Mouse (Mus musculus) neural tube, embryonic 12.5 days (tissue): Measurements from ENCODE around the gene Elavl1. TPM values are rescaled to one million over a fixed set of nuclear protein-coding genes. Genes with fewer than 3 reads are reported as not detected.

Experiments used
- ATAC-seq: fragments of 200-750 bp; cut with Nextera tagmentation; 2 replicates; pipeline ENCODE4 v1.8.0; 2017; ENCODE audit warnings: low read depth, mild to moderate bottlenecking, moderate TSS enrichment, moderate library complexity; ENCODE audit not compliant: low FRiP score
- H3K27ac ChIP-seq: fragments of 300-500 bp; sonication (generic); 2 replicates; pipeline ENCODE4 v1.5.1; 2016
- H3K27me3 ChIP-seq: fragments of 300-500 bp; sonication (generic); replicated peaks from 2 replicates; pipeline ENCODE4 v1.6.1; 2016; ENCODE audit warnings: mild to moderate bottlenecking
- H3K36me3 ChIP-seq: fragments of 300-500 bp; sonication (generic); 2 replicates; pipeline ENCODE4 v1.6.1; 2016; ENCODE audit warnings: mild to moderate bottlenecking
- H3K4me1 ChIP-seq: fragments of 300-500 bp; sonication (generic); 2 replicates; pipeline ENCODE4 v1.6.1; 2016
- H3K4me2 ChIP-seq: fragments of 300-500 bp; sonication (generic); replicated peaks from 2 replicates; pipeline ENCODE4 v1.6.1; 2016; ENCODE audit warnings: mild to moderate bottlenecking
- H3K4me3 ChIP-seq: fragments of 300-500 bp; sonication (generic); 2 replicates; pipeline ENCODE4 v1.5.1; 2016
- H3K9ac ChIP-seq: fragments of 300-500 bp; sonication (generic); 2 replicates; pipeline ENCODE4 v1.6.1; 2016; ENCODE audit warnings: mild to moderate bottlenecking
- H3K9me3 ChIP-seq: fragments of 300-500 bp; sonication (generic); 2 replicates; pipeline ENCODE4 v1.6.1; 2016; ENCODE audit warnings: mild to moderate bottlenecking
- WGBS: fragments of 180-500 bp; shearing (Covaris S2); methylation state at CpG from one replicate; pipeline ENCODE4 v1.1.7; 2016; 5-methylcytosine and 5-hydroxymethylcytosine counted together
- polyA plus RNA-seq: library from polyadenylated mRNA; unstranded; fragments of >200 nt; fragmentation: Nextera tagmentation; extraction: Ambion mirVana; gene quantifications from 2 replicates; pipeline ENCODE4 v1.2.1, GENCODE M21; 2016

The Elavl1 gene
- polyA plus RNA-seq, 1 experiment from 2014 or later = 222 TPM

DNA sequence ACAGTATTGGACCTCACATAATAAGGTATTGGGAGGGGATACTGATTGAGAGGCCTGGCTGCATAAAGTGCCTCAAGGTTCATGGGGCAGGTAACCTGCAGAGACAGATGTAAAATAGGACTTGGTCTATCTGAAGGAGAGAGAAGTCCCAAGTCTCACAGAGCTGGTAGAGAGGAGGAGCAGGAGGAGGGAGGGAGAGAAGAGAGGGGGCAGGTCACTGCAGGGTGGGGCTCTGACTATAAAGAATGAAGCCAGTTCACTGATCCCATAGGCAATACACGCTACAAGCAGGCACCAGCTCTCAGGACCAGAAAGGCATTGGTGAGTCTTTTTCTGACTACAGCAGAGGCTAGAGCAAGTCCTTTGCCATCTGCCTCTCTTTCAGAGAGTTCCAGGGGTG lies 24.1 kb upstream of the Elavl1 start:
- H3K4me3 ChIP-seq = no peak overlapping the region
- ATAC-seq = no peak
- H3K27me3 ChIP-seq = no peaks in the 10 kb centered on the region
- no peak overlapping the region for H3K4me2 ChIP-seq
- H3K9me3 ChIP-seq = no peaks in the 10 kb centered on the region
- H3K36me3 ChIP-seq = no peaks in the 10 kb centered on the region
- no peak overlapping the region for H3K27ac ChIP-seq
- WGBS = 74% methylated on average over 1 of the region's 1 CpGs
- H3K9ac ChIP-seq = no peak overlapping the region
- H3K4me1 ChIP-seq = no peaks in the 10 kb centered on the region

DNA sequence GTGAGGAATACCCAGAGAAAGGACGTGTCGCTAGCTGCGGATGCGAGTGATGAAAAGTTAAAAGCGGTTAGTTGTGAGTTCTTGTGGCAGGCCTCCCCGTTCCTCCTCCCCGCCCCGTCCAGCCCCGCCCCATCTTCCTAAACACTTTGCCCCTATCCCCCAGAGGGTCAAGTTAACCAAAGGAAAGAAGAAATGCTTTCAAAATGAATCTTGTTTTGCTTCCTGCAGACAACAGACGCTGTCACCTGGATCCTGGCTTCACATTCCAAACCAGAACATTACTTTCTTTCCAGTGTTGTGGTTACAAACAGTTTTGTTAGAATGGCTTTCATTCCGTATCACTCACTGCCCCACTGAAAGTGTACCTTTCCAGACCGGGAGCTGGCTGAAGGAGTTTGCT lies 23.1 kb upstream of the Elavl1 start:
- Histone ChIP-seq H3K9ac (no peak overlapping the region), H3K4me3 (no peak overlapping the region), H3K9me3 (no peaks in the 10 kb centered on the region), H3K4me1 (no peaks in the 10 kb centered on the region), H3K36me3 (no peaks in the 10 kb centered on the region), H3K27me3 (no peaks in the 10 kb centered on the region), H3K4me2 (no peak overlapping the region), H3K27ac (no peak overlapping the region)
- WGBS = 43% methylated on average over 12 of the region's 12 CpGs
- ATAC-seq = no peak

DNA sequence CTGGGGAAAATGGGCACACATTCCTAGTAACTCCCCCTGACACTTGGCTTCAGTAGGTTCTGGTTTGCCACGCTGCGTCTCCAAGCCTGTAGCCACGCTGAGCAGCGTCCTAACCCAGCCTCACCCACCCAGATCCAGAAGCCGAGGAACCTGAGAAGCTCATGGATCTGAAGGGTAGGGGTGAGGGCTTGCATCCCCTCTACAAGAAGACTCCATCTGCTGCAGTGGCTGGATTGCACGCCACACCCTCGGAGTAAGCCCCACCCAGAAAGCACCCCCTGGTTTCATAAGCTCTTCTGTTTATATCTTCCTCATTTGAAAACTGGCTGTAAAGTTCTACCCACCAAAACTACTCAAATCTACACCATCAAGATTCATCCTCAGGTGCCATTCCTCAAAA lies 22.4 kb upstream of the Elavl1 start:
- H3K36me3 ChIP-seq = no peaks in the 10 kb centered on the region
- no peak overlapping the region for H3K4me3 ChIP-seq
- no peak for ATAC-seq
- H3K9ac ChIP-seq = no peak overlapping the region
- H3K9me3 ChIP-seq = no peaks in the 10 kb centered on the region
- no peaks in the 10 kb centered on the region for H3K4me1 ChIP-seq
- H3K27me3 ChIP-seq = no peaks in the 10 kb centered on the region
- 62% methylated on average over 7 of the region's 7 CpGs for WGBS
- H3K27ac ChIP-seq = no peak overlapping the region
- no peak overlapping the region for H3K4me2 ChIP-seq

DNA sequence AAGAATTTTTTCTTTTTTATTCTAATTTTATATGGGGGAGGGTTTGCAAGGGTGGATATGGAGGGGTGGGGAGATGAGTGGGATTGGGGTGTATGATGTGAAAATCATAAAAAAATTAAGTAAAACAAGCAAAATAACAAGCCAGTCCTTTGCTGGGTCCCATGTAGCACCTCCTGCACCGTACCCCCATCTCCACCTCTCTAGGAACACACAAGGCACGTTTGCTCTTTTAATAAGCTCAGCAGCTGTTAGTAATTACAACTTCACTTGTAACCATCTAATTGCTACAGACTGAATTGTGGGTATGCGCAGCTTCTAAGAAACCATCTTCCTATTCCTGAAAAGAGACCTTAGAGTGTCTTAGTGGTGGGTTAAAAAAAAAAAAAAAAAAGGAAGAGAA lies 15.0 kb upstream of the Elavl1 start:
- H3K4me3 ChIP-seq = no peak overlapping the region
- no peaks in the 10 kb centered on the region for H3K4me1 ChIP-seq
- ATAC-seq = no peak
- no peak overlapping the region for H3K27ac ChIP-seq
- peaks cover 36% of the 10 kb centered on the region for H3K36me3 ChIP-seq
- no peaks in the 10 kb centered on the region for H3K27me3 ChIP-seq
- 85% methylated on average over 3 of the region's 3 CpGs for WGBS
- no peak overlapping the region for H3K4me2 ChIP-seq
- H3K9ac ChIP-seq = no peak overlapping the region
- H3K9me3 ChIP-seq = no peaks in the 10 kb centered on the region

DNA sequence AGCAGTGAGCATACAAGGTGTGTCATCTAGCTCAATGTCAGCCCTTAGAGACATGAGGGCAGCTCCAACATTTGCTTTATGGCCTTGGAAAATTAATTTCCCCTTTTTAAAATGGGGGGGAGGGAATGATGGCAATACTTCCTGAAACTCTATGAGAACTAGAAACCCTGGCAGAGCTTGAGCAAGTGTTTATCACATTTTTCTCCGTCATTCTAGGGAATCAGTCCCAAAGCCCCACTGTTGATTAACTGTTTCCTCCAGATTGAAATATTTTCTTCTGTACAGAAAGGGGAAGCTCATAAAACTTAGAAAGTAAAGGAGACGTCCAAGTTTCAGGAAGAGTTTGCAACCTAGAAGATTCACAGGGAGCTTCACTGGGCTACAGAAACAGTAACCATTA lies 10.5 kb upstream of the Elavl1 start:
- no peak for ATAC-seq
- no peak overlapping the region for H3K4me2 ChIP-seq
- H3K4me1 ChIP-seq = no peaks in the 10 kb centered on the region
- H3K27me3 ChIP-seq = no peaks in the 10 kb centered on the region
- H3K9ac ChIP-seq = no peak overlapping the region
- no peak overlapping the region for H3K4me3 ChIP-seq
- peaks cover 74% of the 10 kb centered on the region for H3K36me3 ChIP-seq
- H3K27ac ChIP-seq = no peak overlapping the region
- 88% methylated on average over 2 of the region's 2 CpGs for WGBS
- H3K9me3 ChIP-seq = no peaks in the 10 kb centered on the region

DNA sequence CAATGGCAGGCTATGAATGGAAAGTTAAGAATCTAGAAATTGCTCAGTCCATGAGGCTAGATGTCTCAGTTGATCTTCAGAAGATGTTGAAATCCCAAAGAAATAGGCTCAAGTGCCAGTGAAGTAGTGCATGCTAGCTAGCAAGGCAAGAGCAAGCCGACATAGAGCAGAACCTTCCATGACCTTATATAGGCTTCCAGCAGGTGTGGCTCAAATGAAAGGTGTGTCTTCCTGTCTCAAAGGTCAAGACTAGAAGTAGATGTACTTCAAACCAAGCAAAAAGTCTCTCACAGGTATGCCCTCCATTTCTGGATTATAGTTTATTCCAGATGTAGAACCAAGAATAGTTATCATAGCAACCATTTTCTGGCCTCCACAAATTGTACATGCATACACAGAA lies 8.8 kb upstream of the Elavl1 start:
- H3K27ac ChIP-seq = no peak overlapping the region
- no peak overlapping the region for H3K9ac ChIP-seq
- H3K4me3 ChIP-seq = no peak overlapping the region
- WGBS = 97% methylated on average over 1 of the region's 1 CpGs
- no peaks in the 10 kb centered on the region for H3K27me3 ChIP-seq
- H3K4me2 ChIP-seq = no peak overlapping the region
- H3K4me1 ChIP-seq = no peaks in the 10 kb centered on the region
- no peak for ATAC-seq
- H3K9me3 ChIP-seq = no peaks in the 10 kb centered on the region
- H3K36me3 ChIP-seq = peaks cover 85% of the 10 kb centered on the region

DNA sequence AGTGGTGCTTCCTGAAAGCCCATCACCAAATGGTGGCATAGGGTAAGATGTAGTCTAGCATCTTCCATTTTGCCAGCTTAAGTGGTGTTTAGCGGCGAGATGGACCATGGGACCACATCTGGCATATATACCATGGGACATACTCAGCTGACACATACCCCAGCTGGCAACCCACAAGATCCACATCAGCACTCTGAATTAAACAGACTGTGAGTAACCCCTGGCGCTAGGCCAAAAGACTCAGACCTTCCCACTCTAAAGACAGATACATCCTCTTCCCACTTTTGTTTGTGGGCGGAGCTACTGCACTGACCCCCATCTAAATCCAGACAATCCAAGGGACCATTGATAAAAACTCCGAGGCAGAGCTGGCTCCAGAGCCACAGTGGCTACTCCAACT lies 3.8 kb upstream of the Elavl1 start:
- Histone ChIP-seq H3K4me1 (peaks cover 5% of the 10 kb centered on the region; the same call in 1 of the 2 replicates), H3K4me3 (no peak overlapping the region), H3K9ac (no peak overlapping the region), H3K27ac (no peak overlapping the region), H3K36me3 (peaks cover 59% of the 10 kb centered on the region), H3K27me3 (no peaks in the 10 kb centered on the region), H3K4me2 (no peak overlapping the region), H3K9me3 (no peaks in the 10 kb centered on the region)
- WGBS = 93% methylated on average over 5 of the region's 5 CpGs
- no peak for ATAC-seq

DNA sequence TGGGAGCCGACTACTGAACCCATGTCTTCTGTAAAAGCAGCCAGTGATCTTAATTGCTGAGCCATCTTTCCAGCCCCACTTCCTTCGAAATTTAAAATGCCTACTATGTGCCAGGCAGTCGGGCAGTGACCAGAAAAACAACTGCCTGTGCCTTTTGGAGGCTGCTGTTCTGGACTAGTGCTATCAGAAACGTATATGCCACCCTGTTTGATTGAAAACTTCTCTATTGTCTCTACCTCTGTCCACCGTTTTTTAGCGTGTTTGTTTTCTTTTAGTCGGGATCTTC lies 481 bp upstream of the Elavl1 start:
- 52% methylated on average over 7 of the region's 7 CpGs for WGBS
- ATAC-seq = no peak
- Histone ChIP-seq H3K4me2 (peak overlapping the region; percentile 91), H3K4me1 (peaks cover 20% of the 10 kb centered on the region), H3K9me3 (no peaks in the 10 kb centered on the region), H3K27me3 (no peaks in the 10 kb centered on the region), H3K4me3 (peak overlapping the region; percentile 97), H3K9ac (peak overlapping the region; percentile 98), H3K27ac (0 out of 2 replicates have a peak overlapping the region, but pooled peaks have one; percentile 81), H3K36me3 (peaks cover 44% of the 10 kb centered on the region)

DNA sequence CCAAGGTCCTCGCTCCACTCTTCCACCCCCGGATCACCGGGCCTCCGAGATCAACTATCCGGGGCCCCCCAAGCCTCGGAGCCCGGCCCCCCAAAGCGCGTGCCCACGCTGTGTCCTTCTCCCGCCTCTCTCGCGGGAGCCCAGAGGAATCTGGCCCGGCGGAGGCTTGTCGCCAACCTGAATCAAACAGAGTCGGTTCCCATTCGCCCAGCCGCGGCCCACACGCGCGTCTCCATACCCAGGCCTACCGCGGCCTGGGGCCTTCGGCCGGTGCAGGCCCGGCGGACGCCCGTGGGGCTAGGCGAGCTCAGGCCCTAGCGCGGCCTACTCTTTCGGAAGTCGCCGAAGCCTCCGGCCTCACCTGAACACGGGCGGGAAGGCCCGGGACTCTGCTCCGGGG lies 688 bp downstream of the Elavl1 start:
- Histone ChIP-seq H3K4me3 (peak overlapping the region; percentile 97), H3K27ac (peak overlapping the region; percentile 81), H3K9me3 (no peaks in the 10 kb centered on the region), H3K36me3 (peaks cover 43% of the 10 kb centered on the region), H3K27me3 (no peaks in the 10 kb centered on the region), H3K4me2 (peak overlapping the region; percentile 91), H3K4me1 (peaks cover 26% of the 10 kb centered on the region), H3K9ac (peak overlapping the region; percentile 98)
- peak; percentile 73 for ATAC-seq
- WGBS = under 1% methylated on average over 42 of the region's 42 CpGs

DNA sequence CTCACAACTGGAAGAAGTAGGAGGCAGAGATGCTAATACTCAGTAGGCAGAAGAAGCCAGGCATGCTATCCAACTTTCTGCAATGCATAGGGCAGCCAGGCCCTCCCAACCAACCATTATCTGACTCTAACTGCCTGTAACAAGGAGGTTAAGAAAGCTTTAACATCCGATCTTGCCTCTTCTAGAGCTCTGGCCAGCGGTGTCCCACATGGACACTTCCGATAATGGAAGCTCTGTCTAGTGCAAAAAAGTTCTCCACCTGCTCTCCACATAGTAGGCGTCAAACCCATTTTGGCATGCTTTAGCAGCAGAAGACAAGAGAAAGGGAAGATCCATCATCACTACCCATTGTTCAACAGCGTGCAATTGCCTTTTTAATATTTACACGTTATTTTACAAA lies 1.3 kb downstream of the Elavl1 start:
- no peaks in the 10 kb centered on the region for H3K9me3 ChIP-seq
- no peak for ATAC-seq
- 5% methylated on average over 6 of the region's 6 CpGs for WGBS
- H3K27me3 ChIP-seq = no peaks in the 10 kb centered on the region
- H3K9ac ChIP-seq = peak overlapping the region; percentile 98
- H3K4me2 ChIP-seq = peak overlapping the region; percentile 91
- peaks cover 26% of the 10 kb centered on the region for H3K4me1 ChIP-seq
- H3K27ac ChIP-seq = no peak overlapping the region
- H3K4me3 ChIP-seq = peak overlapping the region; percentile 97
- peaks cover 38% of the 10 kb centered on the region for H3K36me3 ChIP-seq

DNA sequence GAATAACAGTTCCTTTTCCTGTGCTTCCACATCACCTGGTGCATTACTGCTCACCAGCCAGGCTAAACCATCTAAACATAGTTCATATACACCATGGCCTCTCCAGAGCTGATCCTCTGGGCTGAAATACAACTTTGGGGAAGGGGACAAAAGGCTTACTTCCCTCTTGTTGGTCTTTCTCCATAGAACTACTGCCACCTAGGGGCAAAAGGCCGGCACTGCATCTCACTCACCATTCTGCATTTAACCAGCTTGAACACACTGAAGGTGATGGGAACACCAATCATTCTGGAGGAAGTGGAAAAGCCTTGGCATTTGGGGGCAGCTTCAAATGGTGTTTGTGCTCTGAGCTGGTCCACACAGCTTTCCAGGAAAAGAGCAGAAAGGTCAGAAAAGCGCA lies 2.7 kb downstream of the Elavl1 start:
- H3K27ac ChIP-seq = no peak overlapping the region
- H3K36me3 ChIP-seq = peaks cover 23% of the 10 kb centered on the region
- WGBS = 30% methylated on average over 2 of the region's 2 CpGs
- no peak overlapping the region for H3K4me3 ChIP-seq
- H3K9me3 ChIP-seq = no peaks in the 10 kb centered on the region
- H3K4me2 ChIP-seq = peak overlapping the region; percentile 91
- no peaks in the 10 kb centered on the region for H3K27me3 ChIP-seq
- ATAC-seq = no peak
- H3K4me1 ChIP-seq = peaks cover 26% of the 10 kb centered on the region
- no peak overlapping the region for H3K9ac ChIP-seq

DNA sequence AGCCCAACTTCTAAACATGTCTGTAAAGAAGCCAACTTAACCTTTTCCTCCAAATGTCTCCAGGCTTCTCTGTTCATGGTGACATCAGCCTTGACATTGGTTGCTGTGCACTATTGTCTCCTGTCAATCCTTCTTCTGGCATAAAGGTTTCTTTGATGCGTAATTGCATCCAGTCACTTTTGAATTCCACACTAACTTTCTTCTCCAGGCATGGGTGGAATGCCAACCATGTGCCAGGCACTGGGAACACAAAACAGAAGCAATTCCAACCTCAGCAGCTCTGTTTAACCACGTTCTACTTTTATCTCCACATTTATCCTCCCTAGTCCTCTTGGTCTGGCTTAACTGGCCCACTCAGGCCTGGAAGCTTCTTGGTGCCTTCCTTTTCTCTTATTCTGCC lies 4.2 kb downstream of the Elavl1 start:
- Histone ChIP-seq H3K4me3 (no peak overlapping the region), H3K4me2 (no peak overlapping the region), H3K27me3 (no peaks in the 10 kb centered on the region), H3K9me3 (no peaks in the 10 kb centered on the region), H3K9ac (no peak overlapping the region), H3K27ac (no peak overlapping the region), H3K4me1 (peaks cover 26% of the 10 kb centered on the region), H3K36me3 (peaks cover 23% of the 10 kb centered on the region)
- WGBS = 93% methylated on average over 2 of the region's 2 CpGs
- no peak for ATAC-seq

DNA sequence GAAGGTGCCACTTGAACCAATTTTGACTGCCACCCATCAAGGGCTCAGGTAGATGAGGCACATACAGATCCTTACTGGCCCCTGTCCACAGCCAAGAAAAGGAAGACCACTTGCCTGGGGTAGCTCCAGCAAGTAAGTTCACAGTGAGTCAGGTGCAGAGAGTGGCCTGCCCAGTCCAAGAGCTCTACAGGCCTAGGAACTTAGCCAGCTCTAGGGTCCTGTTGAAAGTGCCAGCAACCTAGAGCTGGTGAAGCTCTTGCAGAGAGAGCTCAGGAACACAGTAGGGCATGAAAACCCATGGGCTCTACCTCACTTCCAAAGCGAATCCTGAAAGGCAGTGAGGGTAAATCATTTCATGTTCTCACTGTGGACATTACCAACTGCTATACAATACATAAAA lies 4.8 kb downstream of the Elavl1 start:
- no peak overlapping the region for H3K4me2 ChIP-seq
- H3K27me3 ChIP-seq = no peaks in the 10 kb centered on the region
- H3K9ac ChIP-seq = no peak overlapping the region
- no peak for ATAC-seq
- H3K36me3 ChIP-seq = peaks cover 23% of the 10 kb centered on the region
- no peaks in the 10 kb centered on the region for H3K9me3 ChIP-seq
- no peak overlapping the region for H3K27ac ChIP-seq
- H3K4me1 ChIP-seq = peaks cover 21% of the 10 kb centered on the region
- H3K4me3 ChIP-seq = no peak overlapping the region
- WGBS = 90% methylated on average over 1 of the region's 1 CpGs

DNA sequence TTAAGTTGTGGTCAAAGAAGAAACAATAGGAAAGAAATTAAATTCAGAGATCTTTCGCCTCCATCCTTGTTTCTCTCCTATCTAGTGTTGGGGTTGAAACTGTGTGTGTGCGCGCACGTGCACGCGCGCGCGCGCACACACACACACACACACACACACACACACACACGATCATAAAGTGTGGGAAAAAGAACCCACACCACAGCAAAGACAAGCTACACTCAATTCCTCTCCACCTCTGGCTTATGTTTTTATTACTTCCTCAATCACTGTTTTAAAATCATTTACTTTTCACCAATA lies 5.7 kb downstream of the Elavl1 start:
- H3K27me3 ChIP-seq = no peaks in the 10 kb centered on the region
- H3K4me1 ChIP-seq = peaks cover 21% of the 10 kb centered on the region
- 96% methylated on average over 11 of the region's 11 CpGs for WGBS
- H3K27ac ChIP-seq = no peak overlapping the region
- H3K36me3 ChIP-seq = peaks cover 23% of the 10 kb centered on the region
- no peak overlapping the region for H3K4me2 ChIP-seq
- H3K9me3 ChIP-seq = no peaks in the 10 kb centered on the region
- no peak overlapping the region for H3K9ac ChIP-seq
- no peak overlapping the region for H3K4me3 ChIP-seq
- ATAC-seq = no peak
